Mouse (Mus musculus): ENCODE results near the gene Mboat1.

Gene Mboat1

GRCm38 (mm10) chr13:30185549-30185948, 49.3 kb downstream of the Mboat1 start:
- in situ Hi-C loops (cut with MboI, MseI): no loop called here

DNA sequence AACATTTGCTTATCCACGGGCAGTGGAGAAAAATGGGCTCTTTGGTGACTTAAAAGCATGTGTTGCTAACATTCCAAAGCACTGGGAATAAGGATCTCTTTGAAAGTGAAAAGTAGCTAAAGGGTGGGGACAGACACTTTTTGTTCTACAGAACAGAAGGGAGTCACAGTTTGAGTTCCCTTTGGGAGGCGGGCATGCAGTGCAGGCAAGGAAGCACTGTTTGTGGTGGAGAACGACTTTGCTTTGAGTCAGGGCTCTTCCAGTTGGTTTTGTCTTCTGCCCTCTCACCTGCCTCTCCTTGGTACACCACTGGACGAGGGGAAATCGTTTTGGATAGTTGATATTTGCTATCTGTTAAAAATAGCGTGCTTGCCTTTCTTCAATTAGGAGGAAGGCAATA, 49.7 kb downstream of the Mboat1 start:
- in situ Hi-C loops (cut with MboI, MseI): no loop called here

GRCm38 (mm10) chr13:30186456-30186855, 50.2 kb downstream of the Mboat1 start:
- in situ Hi-C loops (cut with MboI, MseI): no loop called here

- in situ Hi-C loops (cut with MboI, MseI): no loop called here
Measured at GRCm38 (mm10) chr13:30192031-30192716, 55.9 kb downstream of the Mboat1 start.

- in situ Hi-C loops (cut with MboI, MseI): no loop called here
Measured at GRCm38 (mm10) chr13:30193363-30193762, 57.1 kb downstream of the Mboat1 start.

DNA sequence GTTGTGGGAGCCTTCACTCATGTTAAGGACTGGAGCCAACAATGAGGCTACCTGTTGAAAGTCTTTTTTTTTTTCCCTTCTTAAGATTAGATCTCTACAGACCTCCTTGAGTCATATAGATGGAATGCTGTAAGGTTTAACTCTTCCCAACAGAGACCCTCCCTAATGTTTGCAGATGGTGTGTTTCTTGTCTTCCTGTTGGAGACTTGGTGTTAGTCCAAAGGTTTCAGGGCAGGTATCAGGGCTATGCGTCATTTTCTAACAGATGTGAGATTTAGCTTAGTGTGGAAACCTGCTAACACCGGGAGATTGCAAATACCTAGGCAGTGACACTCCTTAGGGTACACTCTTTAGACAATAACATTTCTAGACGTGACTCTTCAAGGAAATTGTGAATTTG, 58.5 kb downstream of the Mboat1 start:
- in situ Hi-C loops (cut with MboI, MseI): no loop called here

GRCm38 (mm10) chr13:30196661-30197060, 60.4 kb downstream of the Mboat1 start:
- in situ Hi-C loops (cut with MboI, MseI): no loop called here

- in situ Hi-C loops (cut with MboI, MseI): no loop called here
Measured at GRCm38 (mm10) chr13:30198101-30198570, 61.8 kb downstream of the Mboat1 start.

DNA sequence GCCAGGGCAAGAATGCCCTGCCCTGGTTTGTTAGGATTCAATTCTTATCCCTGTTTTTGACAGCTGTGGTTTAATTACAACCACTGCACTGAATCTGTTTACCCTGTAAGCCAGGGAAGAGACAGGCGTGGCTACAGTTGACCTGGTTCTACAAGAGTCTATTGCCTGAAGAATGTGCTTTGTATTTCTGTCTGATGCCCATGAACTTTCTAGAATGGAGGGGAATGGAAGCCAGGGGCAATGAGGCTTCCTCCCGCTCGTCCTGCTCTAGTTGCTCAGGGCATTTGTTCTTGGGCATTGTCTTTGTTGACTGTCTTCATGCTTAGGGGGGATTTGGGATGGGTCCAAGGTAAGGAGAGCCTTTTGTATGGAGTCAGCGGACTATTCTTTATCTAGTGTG, 63.5 kb downstream of the Mboat1 start:
- in situ Hi-C loops (cut with MboI, MseI): no loop called here

- in situ Hi-C loops (cut with MboI, MseI): no loop called here
Measured at GRCm38 (mm10) chr13:30200737-30201136, 64.4 kb downstream of the Mboat1 start.

DNA sequence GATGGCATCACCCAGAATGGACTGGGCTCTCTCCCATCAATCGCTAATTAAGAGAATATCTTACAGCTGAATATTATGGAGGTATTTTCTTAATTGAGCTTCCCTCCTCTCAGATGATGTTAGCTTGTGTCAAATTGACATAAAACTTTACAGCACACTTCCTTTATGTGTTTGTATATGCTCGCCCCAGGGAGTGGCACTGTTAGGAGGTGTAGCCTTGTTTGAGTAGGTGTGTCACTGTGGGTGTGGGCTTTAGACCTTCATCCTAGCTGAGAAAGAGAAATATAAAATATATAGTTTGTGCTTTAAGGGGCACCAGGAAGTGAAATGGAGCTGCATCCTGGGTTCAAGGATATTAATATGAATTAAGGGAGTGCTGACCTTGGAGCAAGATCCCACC, 66.7 kb downstream of the Mboat1 start:
- in situ Hi-C loops (cut with MboI, MseI): no loop called here

DNA sequence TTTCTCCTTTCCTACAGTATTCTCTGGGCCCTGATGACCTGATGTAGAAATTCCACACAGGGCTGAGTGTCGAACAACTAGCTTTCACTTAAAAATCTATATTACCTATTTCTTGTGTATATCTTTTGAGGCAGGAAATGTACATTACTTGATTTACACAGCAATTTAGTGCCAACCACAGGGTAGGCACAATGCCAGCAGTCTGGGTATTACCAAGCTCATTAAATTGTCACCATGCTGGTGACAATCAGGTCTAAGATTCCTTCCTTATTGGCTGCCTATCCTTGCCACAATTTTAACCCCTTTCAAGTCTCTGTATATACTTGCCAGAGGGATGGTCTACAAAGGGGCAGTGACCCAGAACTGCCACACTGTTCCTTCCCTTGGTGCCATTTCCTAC, 71.9 kb downstream of the Mboat1 start:
- in situ Hi-C loops (cut with MboI, MseI): no loop called here

DNA sequence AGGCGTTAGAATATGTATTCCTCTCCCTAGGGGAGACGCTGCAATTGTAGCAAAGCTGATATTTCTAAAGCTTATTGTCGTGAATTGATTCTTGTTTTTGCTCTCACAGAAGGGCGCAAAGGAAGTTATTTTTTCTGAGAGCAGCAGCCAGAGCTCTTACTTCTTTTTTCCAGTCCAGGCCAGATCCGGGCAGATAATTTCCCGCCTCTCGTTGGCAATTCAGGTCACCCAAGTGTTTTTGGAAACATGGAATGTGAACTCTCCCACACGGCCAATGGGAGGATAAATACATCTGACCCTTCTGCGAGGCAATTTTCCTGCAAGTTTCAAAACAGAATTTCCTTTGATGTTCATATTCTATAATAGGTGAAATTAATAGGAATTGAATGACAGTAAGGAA, 77.0 kb downstream of the Mboat1 start:
- in situ Hi-C loops (cut with MboI, MseI): no loop called here

- in situ Hi-C loops (cut with MboI, MseI): no loop called here
Measured at GRCm38 (mm10) chr13:30217588-30218371, 81.5 kb downstream of the Mboat1 start.

GRCm38 (mm10) chr13:30219597-30219996, 83.3 kb downstream of the Mboat1 start:
- in situ Hi-C loops (cut with MboI, MseI): no loop called here

GRCm38 (mm10) chr13:30221316-30221715, 85.0 kb downstream of the Mboat1 start:
- in situ Hi-C loops (cut with MboI, MseI): no loop called here

DNA sequence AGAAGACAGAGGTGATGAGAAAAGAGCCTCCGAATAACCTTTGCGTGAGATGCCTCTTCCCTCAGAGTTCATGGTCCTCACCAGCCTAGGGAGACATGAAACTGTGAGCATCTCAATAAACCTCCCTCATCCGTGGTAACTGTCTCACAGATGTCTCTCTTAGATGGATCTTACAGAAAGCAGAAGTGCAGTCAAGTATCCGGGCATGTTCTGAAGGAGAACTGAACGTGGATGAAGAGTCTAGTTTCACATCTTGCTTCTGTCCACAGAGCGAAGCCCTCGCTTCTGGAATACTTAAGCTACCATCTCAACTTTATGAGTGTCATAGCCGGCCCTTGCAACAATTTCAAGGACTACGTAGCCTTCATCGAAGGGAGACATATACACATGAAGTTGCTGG, 87.8 kb downstream of the Mboat1 start:
- in situ Hi-C loops (cut with MboI, MseI): no loop called here

DNA sequence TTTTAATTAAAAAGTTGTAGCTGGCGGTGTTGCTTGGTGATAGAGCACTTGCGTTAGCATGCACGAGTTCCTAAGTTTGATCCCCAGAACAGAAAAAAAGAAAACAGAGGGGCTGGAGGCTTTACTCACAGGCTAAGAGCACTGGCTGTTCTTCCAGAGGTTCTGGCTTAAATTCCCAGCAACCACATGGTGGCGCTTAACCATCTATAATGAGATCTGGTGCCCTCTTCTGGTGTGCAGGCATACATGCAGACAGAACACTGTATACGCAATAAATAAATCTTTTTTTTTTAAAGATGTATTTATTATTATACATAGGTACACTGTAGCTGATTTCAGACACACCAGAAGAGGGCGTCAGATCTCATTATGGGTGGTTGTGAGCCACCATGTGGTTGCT, 88.4 kb downstream of the Mboat1 start:
- in situ Hi-C loops (cut with MboI, MseI): no loop called here

DNA sequence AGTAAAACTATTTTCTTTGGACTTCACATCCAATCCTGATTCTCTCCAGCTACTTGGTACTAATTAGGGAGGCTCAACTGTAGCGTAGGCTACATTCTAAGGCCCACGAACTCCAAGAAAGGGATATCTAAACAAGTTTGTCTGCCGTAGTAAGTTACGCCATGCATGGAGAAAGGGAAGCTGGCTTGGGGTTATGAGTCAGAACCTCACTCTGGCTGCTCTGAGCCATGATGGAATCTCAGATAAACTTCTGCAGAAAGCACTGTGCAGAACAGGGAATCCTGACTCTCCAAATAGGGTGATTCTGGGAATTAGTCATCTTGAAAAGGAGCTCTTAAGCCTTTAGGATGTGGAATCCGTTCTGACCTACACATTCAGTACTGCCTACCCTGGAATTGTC, 92.5 kb downstream of the Mboat1 start:
- in situ Hi-C loops (cut with MboI, MseI): no loop called here

DNA sequence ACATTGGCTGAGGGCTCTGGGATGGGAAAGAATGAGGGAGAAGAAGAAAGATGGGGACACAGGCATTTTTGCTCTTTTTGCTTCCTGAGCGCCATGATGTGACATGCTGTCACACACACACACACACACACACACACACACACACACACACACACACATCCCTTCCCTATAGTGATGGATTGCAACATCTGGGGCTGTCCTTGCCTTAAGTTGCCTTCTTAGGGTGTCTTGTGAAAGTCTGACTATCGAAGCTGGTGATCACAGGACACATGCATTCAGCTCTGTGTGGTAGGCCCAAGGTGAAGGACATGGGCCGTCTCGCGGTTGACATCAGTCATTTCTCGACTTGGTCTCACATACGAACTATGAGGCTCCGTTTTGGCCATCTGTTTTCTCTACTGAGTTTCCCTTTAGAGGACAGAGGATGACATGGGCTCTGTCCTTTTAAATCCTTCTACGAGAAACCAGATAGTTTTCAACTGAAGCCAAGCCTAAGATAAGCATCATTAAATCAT, 93.4 kb downstream of the Mboat1 start:
- in situ Hi-C loops (cut with MboI, MseI): no loop called here

GRCm38 (mm10) chr13:30235056-30235750, 98.9 kb downstream of the Mboat1 start:
- in situ Hi-C loops (cut with MboI, MseI): loop anchor here (5.0 kb wide), 1 partner anchor 553 kb away; no protein-coding TSS in a partner anchor

DNA sequence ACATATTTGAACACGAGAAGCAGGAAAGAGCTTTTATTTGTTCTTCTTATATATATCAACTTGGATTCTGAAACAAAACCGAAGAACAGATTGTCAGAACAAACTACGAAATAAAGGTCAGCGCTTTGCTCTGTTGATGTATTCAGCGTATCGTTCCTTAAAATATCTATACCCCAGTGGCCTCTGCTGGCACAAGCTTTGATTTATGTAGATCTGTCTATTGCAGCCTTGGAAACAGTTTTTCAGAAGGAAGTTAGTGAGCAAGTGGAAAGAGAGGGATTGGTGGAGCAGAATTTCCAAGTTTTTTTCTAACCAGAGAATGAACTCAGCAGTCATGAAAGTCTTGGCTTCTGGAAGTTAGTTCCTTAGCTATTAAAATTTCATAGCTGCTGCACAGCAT, 103.1 kb downstream of the Mboat1 start:
- in situ Hi-C loops (cut with MboI, MseI): loop anchor here (5.0 kb wide), 1 partner anchor 557 kb away; no protein-coding TSS in a partner anchor

Data from T-helper 2 cell (primary cell).